Mouse (Mus musculus): ENCODE measurements around the gene Ppp2r2c. TPM values are rescaled to one million over a fixed set of nuclear protein-coding genes. Genes with fewer than 3 reads are reported as not detected.
A peak's percentile ranks its signal among the peaks of the same experiment; 100 is the strongest.

Gene Ppp2r2c
- polyA plus RNA-seq, 1 experiment from 2014 or later = 0.08 TPM

DNA sequence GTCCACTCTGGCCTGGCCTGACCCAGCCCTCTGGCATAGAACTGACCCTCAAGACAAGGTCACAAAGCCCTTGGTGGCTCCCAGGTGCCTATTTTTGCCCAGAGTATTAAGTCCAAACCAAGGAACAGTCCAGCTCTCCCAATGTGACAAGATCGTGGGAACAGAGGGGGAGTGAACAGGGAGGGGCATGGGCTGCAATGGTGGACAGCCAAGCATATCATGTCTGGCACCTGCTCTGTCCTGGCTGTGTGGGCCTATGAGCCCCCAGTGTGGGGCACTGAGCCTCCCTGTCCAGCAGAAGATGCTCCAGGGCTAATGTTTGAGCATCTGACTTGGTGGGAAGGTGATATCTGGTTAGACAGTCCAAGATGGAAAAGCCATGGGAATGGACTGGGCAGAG is 118.3 kb downstream of the Ppp2r2c start:
- Histone ChIP-seq H3K27ac (ENCODE audit: low read length) (no peak overlapping the region), H3K27me3 (ENCODE audit: control insufficient read depth, insufficient read depth, low read length) (no peaks in the 10 kb centered on the region), H3K4me1 (ENCODE audit: control insufficient read depth, insufficient read depth, low read length) (peaks cover 6% of the 10 kb centered on the region), H3K36me3 (ENCODE audit: control insufficient read depth, insufficient read depth) (no peaks in the 10 kb centered on the region), H3K4me2 (ENCODE audit: low read depth, low read length) (no peak overlapping the region), H3K4me3 (ENCODE audit: low read length) (no peak overlapping the region), H3K9ac (ENCODE audit: low read length) (no peak overlapping the region), H3K9me3 (replicated peaks; ENCODE audit: control insufficient read depth, low read length) (no peaks in the 10 kb centered on the region)
- WGBS = 58% methylated on average over 1 of the region's 1 CpGs
- no peak for ATAC-seq (replicated peaks; ENCODE audit: extremely low read depth, insufficient read depth, low FRiP score)

DNA sequence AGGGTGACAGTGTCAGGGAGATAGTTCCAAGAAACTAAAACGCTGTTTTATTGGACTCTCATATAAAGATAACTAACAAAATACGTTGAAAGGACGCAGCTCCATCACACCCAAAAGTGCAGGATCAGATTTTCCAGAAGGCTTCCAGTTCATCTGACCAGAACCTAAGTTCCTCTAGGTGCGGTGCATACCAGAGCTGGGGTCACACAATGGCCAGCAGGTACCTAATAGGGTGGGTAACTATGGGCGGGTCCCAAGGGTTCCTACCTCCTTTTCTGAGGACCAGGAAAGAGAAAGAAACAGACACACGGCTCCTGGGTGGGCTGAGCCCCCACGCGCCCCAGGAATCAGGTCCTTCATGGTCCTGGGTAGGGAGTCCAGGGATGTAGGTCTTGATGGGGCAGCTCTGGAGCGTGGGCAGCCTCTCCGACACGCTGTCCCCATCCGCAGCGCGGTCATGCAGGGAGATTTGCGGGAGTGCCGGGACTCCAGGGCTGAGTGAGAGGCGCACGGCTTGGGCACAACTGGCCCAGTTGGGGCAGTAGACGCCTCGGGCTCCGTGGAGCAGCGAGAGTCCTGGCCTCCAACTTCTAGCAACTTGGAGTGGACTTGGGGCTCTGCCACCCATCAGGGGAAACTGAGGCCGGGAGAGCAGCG is 119.9 kb downstream of the Ppp2r2c start:
- Histone ChIP-seq H3K27me3 (ENCODE audit: control insufficient read depth, insufficient read depth, low read length) (no peaks in the 10 kb centered on the region), H3K36me3 (ENCODE audit: control insufficient read depth, insufficient read depth) (no peaks in the 10 kb centered on the region), H3K4me3 (ENCODE audit: low read length) (peak overlapping the region; percentile 90), H3K4me2 (ENCODE audit: low read depth, low read length) (peak overlapping the region; percentile 100), H3K9ac (ENCODE audit: low read length) (peak overlapping the region; percentile 90), H3K9me3 (replicated peaks; ENCODE audit: control insufficient read depth, low read length) (no peaks in the 10 kb centered on the region), H3K4me1 (ENCODE audit: control insufficient read depth, insufficient read depth, low read length) (peaks cover 6% of the 10 kb centered on the region), H3K27ac (ENCODE audit: low read length) (peak overlapping the region; percentile 71)
- 0 out of 2 replicates have a peak, but pooled peaks have one; percentile 7 for ATAC-seq (replicated peaks; ENCODE audit: extremely low read depth, insufficient read depth, low FRiP score)
- WGBS = 12% methylated on average over 24 of the region's 24 CpGs

DNA sequence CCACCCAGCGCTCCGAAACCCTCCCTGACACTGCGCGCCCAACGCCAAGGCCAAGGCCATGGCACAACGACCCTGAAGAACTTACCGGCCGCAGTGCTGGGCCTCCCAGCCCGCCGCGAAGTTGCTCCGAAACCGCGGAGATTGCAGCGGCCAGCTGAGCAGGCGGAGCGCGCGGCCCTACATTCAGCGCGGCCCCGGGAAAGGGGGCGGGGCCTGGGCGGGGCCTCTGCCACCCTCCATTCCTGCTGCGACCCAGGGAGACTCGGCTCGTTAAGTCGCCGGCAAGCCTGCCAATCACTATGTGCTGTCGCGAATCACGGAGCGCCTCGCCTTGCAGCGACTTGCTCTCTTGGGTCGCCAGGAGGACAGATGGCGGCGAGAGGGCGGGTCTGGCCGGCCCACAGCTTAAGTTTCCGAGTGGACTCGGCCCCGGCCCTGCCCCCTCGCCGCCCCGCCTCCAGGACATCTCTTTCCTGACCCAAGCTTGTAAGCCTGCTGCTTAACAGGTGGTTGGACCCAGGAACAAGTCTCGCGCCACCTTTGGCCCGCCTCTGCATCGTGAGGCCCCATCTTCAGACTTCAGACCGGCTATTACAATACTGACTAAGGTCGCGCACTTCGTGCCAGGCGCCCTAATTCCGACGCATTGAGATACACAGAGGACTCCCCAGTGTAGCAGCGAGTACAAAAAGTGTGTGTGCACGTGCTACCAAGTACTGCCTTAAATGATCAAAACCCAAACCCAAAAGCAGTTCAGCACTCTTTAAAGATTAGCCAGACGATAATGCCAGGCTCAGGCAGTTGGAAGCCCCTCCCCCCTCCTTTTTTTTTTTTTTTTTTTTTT is 120.7 kb downstream of the Ppp2r2c start, which contains the start of gene Wfs1:
Gene Wfs1, minus strand, starts transcription at position 425 of the 844 bp plus-strand sequence.
- Histone ChIP-seq H3K4me1 (ENCODE audit: control insufficient read depth, insufficient read depth, low read length) (peaks cover 6% of the 10 kb centered on the region), H3K4me3 (ENCODE audit: low read length) (peak within 1 kb of the TSS; percentile 90), H3K27ac (ENCODE audit: low read length) (peak within 1 kb of the TSS; percentile 71), H3K9me3 (replicated peaks; ENCODE audit: control insufficient read depth, low read length) (no peaks in the 10 kb centered on the region), H3K4me2 (ENCODE audit: low read depth, low read length) (peak within 1 kb of the TSS; percentile 100), H3K36me3 (ENCODE audit: control insufficient read depth, insufficient read depth) (no peaks in the 10 kb centered on the region), H3K27me3 (ENCODE audit: control insufficient read depth, insufficient read depth, low read length) (no peaks in the 10 kb centered on the region), H3K9ac (ENCODE audit: low read length) (peak within 1 kb of the TSS; percentile 90)
- WGBS = under 1% methylated on average over 60 of the region's 60 CpGs
- peak; percentile 99 for ATAC-seq (replicated peaks; ENCODE audit: extremely low read depth, insufficient read depth, low FRiP score)

DNA sequence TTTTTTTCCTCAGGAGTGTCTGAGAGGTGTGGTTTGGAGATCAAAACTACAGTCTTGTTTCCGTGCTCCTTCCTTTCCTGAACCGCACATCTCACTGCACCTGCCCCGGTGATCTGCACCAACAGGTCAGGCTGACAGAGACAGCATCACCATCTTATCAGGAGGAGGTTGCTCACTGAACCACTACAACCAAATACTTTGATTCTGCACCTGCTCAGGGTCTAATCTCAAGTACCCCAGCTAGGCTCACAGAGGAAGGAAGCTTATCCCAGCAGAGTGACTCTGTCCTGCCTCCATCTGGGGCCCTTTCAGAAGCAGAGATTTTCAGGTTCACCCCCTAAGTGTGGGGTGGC is 121.3 kb downstream of the Ppp2r2c start:
- H3K27ac ChIP-seq (ENCODE audit: low read length) = no peak overlapping the region
- H3K27me3 ChIP-seq (ENCODE audit: control insufficient read depth, insufficient read depth, low read length) = no peaks in the 10 kb centered on the region
- peaks cover 6% of the 10 kb centered on the region for H3K4me1 ChIP-seq (ENCODE audit: control insufficient read depth, insufficient read depth, low read length)
- H3K9ac ChIP-seq (ENCODE audit: low read length) = no peak overlapping the region; the same call in 1 of the 2 replicates
- H3K4me2 ChIP-seq (ENCODE audit: low read depth, low read length) = peak overlapping the region; percentile 84
- peak overlapping the region; percentile 90; the same call in 1 of the 2 replicates for H3K4me3 ChIP-seq (ENCODE audit: low read length)
- H3K36me3 ChIP-seq (ENCODE audit: control insufficient read depth, insufficient read depth) = no peaks in the 10 kb centered on the region
- no peak for ATAC-seq (replicated peaks; ENCODE audit: extremely low read depth, insufficient read depth, low FRiP score)
- 9% methylated on average over 3 of the region's 3 CpGs for WGBS
- H3K9me3 ChIP-seq (replicated peaks; ENCODE audit: control insufficient read depth, low read length) = no peaks in the 10 kb centered on the region

DNA sequence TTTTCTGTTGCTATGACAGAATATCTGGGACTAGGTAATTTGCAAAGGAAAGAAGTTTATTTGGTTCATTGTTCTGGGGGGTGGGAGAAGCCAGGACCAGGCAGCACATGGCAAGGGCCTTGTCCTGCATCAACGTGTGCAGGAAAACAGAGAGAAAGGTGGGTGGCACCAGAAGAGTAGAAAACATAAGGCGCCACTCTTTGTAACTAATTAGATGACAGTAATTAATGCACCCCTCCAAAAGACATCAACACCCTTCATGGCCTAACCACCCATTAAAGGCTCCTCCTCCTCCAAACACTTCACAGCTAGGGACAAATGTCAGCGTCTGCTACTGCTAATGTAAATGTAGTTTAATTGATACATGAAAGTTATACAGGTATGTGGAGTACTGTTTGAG is 121.9 kb downstream of the Ppp2r2c start:
- no peaks in the 10 kb centered on the region for H3K27me3 ChIP-seq (ENCODE audit: control insufficient read depth, insufficient read depth, low read length)
- no peak for ATAC-seq (replicated peaks; ENCODE audit: extremely low read depth, insufficient read depth, low FRiP score)
- no peaks in the 10 kb centered on the region for H3K36me3 ChIP-seq (ENCODE audit: control insufficient read depth, insufficient read depth)
- no peak overlapping the region for H3K4me3 ChIP-seq (ENCODE audit: low read length)
- H3K9ac ChIP-seq (ENCODE audit: low read length) = no peak overlapping the region
- no peak overlapping the region for H3K27ac ChIP-seq (ENCODE audit: low read length)
- peaks cover 5% of the 10 kb centered on the region for H3K4me1 ChIP-seq (ENCODE audit: control insufficient read depth, insufficient read depth, low read length)
- no peaks in the 10 kb centered on the region for H3K9me3 ChIP-seq (replicated peaks; ENCODE audit: control insufficient read depth, low read length)
- H3K4me2 ChIP-seq (ENCODE audit: low read depth, low read length) = no peak overlapping the region
- 54% methylated on average over 3 of the region's 3 CpGs for WGBS

DNA sequence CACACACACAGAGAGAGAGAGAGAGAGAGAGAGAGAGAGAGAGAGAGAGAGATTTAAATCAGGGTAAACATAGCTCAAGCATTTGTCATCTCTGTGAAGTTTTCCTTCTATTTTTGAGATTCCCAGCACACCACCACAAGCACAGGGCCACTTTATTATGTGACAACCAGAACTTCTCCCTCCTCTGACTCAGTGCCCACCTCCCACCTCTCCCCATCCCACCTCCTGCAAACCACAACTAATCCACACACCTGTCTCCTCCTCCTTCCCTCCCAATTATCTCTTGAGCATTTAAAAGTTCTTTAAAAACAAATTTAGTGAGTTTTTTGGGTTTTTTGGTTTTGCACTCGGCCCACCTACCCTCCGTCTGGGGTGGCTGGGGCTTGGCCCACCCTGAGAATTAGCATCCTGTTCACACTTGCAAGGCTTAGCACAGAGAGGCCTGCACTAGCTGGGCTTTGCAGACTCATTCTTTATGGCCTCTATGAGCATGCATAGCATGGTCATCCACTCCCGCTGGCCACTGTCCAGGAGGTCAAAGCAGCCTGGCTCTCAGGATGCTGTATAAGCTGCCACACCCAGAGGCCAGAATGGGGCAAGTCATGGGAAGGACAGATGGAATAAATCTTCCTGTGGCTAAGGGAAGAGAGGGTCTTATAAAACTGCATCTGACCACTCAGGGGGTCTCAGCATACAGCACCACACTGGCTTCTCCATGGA is 122.5 kb downstream of the Ppp2r2c start:
- 75% methylated on average over 3 of the region's 3 CpGs for WGBS
- Histone ChIP-seq H3K36me3 (ENCODE audit: control insufficient read depth, insufficient read depth) (no peaks in the 10 kb centered on the region), H3K9me3 (replicated peaks; ENCODE audit: control insufficient read depth, low read length) (no peaks in the 10 kb centered on the region), H3K27ac (ENCODE audit: low read length) (no peak overlapping the region), H3K4me3 (ENCODE audit: low read length) (no peak overlapping the region), H3K27me3 (ENCODE audit: control insufficient read depth, insufficient read depth, low read length) (no peaks in the 10 kb centered on the region), H3K9ac (ENCODE audit: low read length) (no peak overlapping the region), H3K4me1 (ENCODE audit: control insufficient read depth, insufficient read depth, low read length) (peaks cover 4% of the 10 kb centered on the region), H3K4me2 (ENCODE audit: low read depth, low read length) (no peak overlapping the region)
- no peak for ATAC-seq (replicated peaks; ENCODE audit: extremely low read depth, insufficient read depth, low FRiP score)

DNA sequence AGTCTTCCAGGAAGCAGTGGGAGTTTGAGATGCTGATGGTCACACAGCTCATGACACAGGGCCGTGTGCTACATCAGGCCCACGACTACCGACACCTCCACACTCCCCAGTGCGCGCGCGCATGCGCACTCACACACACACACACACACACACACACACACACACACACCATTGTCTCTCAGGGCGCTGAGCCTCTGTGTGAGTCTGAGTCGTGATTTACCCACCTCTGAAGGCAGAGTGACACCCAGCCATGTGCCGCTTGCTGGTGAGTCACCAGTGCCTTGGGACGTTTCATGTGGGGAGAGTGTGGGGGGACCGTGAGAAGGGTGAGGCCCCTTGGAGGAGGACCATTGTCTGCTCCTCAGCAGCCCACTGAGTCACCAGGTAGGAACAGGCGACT is 128.1 kb downstream of the Ppp2r2c start:
- ATAC-seq (replicated peaks; ENCODE audit: extremely low read depth, insufficient read depth, low FRiP score) = no peak
- Histone ChIP-seq H3K9ac (ENCODE audit: low read length) (no peak overlapping the region), H3K9me3 (replicated peaks; ENCODE audit: control insufficient read depth, low read length) (no peaks in the 10 kb centered on the region), H3K4me2 (ENCODE audit: low read depth, low read length) (no peak overlapping the region), H3K4me1 (ENCODE audit: control insufficient read depth, insufficient read depth, low read length) (no peaks in the 10 kb centered on the region), H3K4me3 (ENCODE audit: low read length) (no peak overlapping the region), H3K27ac (ENCODE audit: low read length) (no peak overlapping the region), H3K36me3 (ENCODE audit: control insufficient read depth, insufficient read depth) (no peaks in the 10 kb centered on the region), H3K27me3 (ENCODE audit: control insufficient read depth, insufficient read depth, low read length) (no peaks in the 10 kb centered on the region)
- WGBS = 79% methylated on average over 14 of the region's 14 CpGs

DNA sequence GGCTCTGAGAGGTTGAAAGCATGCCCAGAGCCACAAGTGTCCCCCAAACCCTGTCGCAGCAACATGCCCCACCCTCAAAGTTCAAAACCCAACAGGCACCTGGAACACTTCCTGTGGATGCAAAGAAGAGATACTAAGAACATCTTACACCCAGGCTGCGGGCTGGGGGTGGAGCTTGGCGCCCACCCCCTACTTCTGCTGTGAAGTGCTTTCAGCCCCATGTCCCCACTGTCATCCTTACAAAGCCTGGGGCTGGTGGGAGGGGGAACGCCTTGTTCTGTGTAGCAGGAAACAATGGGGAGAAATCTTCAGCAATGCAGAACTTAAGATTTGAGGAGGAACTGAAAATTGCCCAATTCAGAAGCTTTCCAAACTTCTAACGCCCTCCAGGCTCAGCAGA is 129.7 kb downstream of the Ppp2r2c start:
- Histone ChIP-seq H3K4me3 (ENCODE audit: low read length) (no peak overlapping the region), H3K4me1 (ENCODE audit: control insufficient read depth, insufficient read depth, low read length) (no peaks in the 10 kb centered on the region), H3K4me2 (ENCODE audit: low read depth, low read length) (no peak overlapping the region), H3K27ac (ENCODE audit: low read length) (no peak overlapping the region), H3K36me3 (ENCODE audit: control insufficient read depth, insufficient read depth) (no peaks in the 10 kb centered on the region), H3K27me3 (ENCODE audit: control insufficient read depth, insufficient read depth, low read length) (no peaks in the 10 kb centered on the region; the same call in 1 of the 2 replicates), H3K9ac (ENCODE audit: low read length) (no peak overlapping the region), H3K9me3 (replicated peaks; ENCODE audit: control insufficient read depth, low read length) (no peaks in the 10 kb centered on the region)
- ATAC-seq (replicated peaks; ENCODE audit: extremely low read depth, insufficient read depth, low FRiP score) = no peak
- WGBS = 40% methylated on average over 5 of the region's 5 CpGs

All from heart, embryonic 16.5 days (tissue).